Mouse (Mus musculus) forebrain, embryonic 13.5 days (tissue): ENCODE data around the gene Sap30bp. TPM values are rescaled to one million over a fixed set of nuclear protein-coding genes. Genes with fewer than 3 reads are reported as not detected.

Source experiments
- polyA plus RNA-seq: library from polyadenylated mRNA; unstranded; fragments of >200 nt; fragmentation: Nextera tagmentation; extraction: Ambion mirVana; gene quantifications from 2 replicates; pipeline ENCODE4 v1.2.1, GENCODE M21; 2015

Gene Sap30bp
- polyA plus RNA-seq, 1 experiment from 2014 or later: 62.4 TPM

Other genes starting within 250 kb of the Sap30bp start
- gene Grb2, start 224.7 kb upstream of the Sap30bp start, polyA plus RNA-seq: 137 and 139 TPM in 2 replicates
- gene Tmem94, start 167.8 kb upstream of the Sap30bp start, polyA plus RNA-seq: 28.0 and 29.5 TPM in 2 replicates
- gene Caskin2, start 119.6 kb upstream of the Sap30bp start, polyA plus RNA-seq: 10.7 and 13.3 TPM in 2 replicates
- gene Tsen54, start 118.6 kb upstream of the Sap30bp start, polyA plus RNA-seq: 23.2 and 23.9 TPM in 2 replicates
- gene Llgl2, start 109.2 kb upstream of the Sap30bp start, polyA plus RNA-seq: 0.68 and 1.2 TPM in 2 replicates
- gene Myo15b, start 74.9 kb upstream of the Sap30bp start, polyA plus RNA-seq: 0.21 TPM in 1 of 2 replicates, not detected in the other
- 1.4 and 1.5 TPM in 2 replicates for gene Smim5, start 33.3 kb upstream of the Sap30bp start, polyA plus RNA-seq
- gene Smim6, start 21.3 kb upstream of the Sap30bp start, polyA plus RNA-seq: 0.80 and 0.86 TPM in 2 replicates
- 24.4 and 29.6 TPM in 2 replicates for gene Recql5, start 195 bp downstream of the Sap30bp start, polyA plus RNA-seq
- gene Itgb4, start 41.4 kb downstream of the Sap30bp start, polyA plus RNA-seq: 0.21 and 0.38 TPM in 2 replicates
- gene Galk1, start 79.4 kb downstream of the Sap30bp start, polyA plus RNA-seq: 74.8 and 86.1 TPM in 2 replicates
- gene H3f3b, start 94.7 kb downstream of the Sap30bp start, polyA plus RNA-seq: 2,689 and 2,766 TPM in 2 replicates
- 38.0 and 42.3 TPM in 2 replicates for gene Unk, start 97.0 kb downstream of the Sap30bp start, polyA plus RNA-seq
- gene Unc13d, start 144.7 kb downstream of the Sap30bp start, polyA plus RNA-seq: 0.84 and 0.98 TPM in 2 replicates
- 114 and 115 TPM in 2 replicates for gene Wbp2, start 153.7 kb downstream of the Sap30bp start, polyA plus RNA-seq
- 2.7 and 2.8 TPM in 2 replicates for gene Trim47, start 193.9 kb downstream of the Sap30bp start, polyA plus RNA-seq
- gene Trim65, start 197.8 kb downstream of the Sap30bp start, polyA plus RNA-seq: 1.2 and 1.6 TPM in 2 replicates
- gene Mrpl38, start 205.6 kb downstream of the Sap30bp start, polyA plus RNA-seq: 79.8 and 86.1 TPM in 2 replicates
- 58.5 and 71.5 TPM in 2 replicates for gene Fbf1, start 234.9 kb downstream of the Sap30bp start, polyA plus RNA-seq